Mouse (Mus musculus): ENCODE data around the gene Clps.

DNA sequence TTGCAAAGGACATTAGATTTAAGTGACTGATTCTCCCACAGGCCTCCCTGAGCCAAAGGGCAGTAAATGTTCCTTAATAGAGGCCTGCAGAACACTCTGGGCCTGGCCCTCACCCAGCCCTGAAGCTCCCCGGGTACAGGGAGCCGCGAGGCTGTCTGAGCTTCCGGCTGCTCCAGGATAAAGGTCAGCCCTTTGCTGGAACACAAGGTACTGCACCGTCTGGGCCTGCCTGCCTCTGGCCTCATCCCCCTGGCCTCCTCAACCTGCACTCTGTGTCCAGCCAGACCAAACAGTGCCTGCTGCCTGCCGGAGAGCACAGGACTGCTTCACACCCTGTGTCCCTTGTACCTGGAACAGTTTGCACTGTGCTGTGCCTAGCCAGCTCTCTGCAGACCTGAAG, 47.9 kb downstream of the Clps start:
- no peak for TF ChIP-seq POLR2A (IDR thresholded peaks at IDR 0.05; ENCODE audit: extremely low read depth, insufficient read depth, low read length)
- TF ChIP-seq CTCF (IDR thresholded peaks at IDR 0.05; ENCODE audit: extremely low read depth, insufficient read depth, low read length), result no peak

Measured in cortical plate, adult 2 months (tissue).